Mouse (Mus musculus) ES-Bruce4 (cell line): ENCODE results near the gene Pgbd5.

Source experiments
- CTCF ChIP-seq: IDR thresholded peaks from one replicate; pipeline ENCODE4 v1.8.1; 2011; ENCODE audit warnings: low read depth, low read length
- POLR2A ChIP-seq: IDR thresholded peaks from one replicate; pipeline ENCODE4 v1.8.1; 2011; ENCODE audit warnings: low read length; ENCODE audit not compliant: insufficient read depth

GRCm38 (mm10) chr8:124434126-124434790, 5.2 kb downstream of the Pgbd5 start:
- TF ChIP-seq CTCF: no peak
- no peak for TF ChIP-seq POLR2A
